Mouse (Mus musculus) layer of hippocampus, adult 2 months (tissue): ENCODE measurements around the gene Ahdc1. TPM values are rescaled to one million over a fixed set of nuclear protein-coding genes. Genes with fewer than 3 reads are reported as not detected.
A peak's percentile ranks its signal among the peaks of the same experiment; 100 is the strongest.

Source experiments
- DNase-seq, 2 experiments: peaks; one replicate each; pipeline ENCODE4 v3.0.0; 2022; ENCODE audit warnings: low spot score in 2 of 2
- H3K27ac ChIP-seq: fragments of 200-600 bp; 2 replicates; pipeline ENCODE4 v1.8.1; 2022
- H3K4me3 ChIP-seq: fragments of 200-600 bp; 2 replicates; pipeline ENCODE4 v1.8.1; 2022; ENCODE audit warnings: mild to moderate bottlenecking
- CTCF ChIP-seq: fragments of 200-600 bp; conservative IDR thresholded peaks from 2 replicates; pipeline ENCODE4 v1.8.1; 2022; ENCODE audit warnings: antibody characterized with exemption, mild to moderate bottlenecking, moderate library complexity
- total RNA-seq, 2 experiments: library from RNA; stranded (reverse); gene quantifications; 2 replicates each; pipeline ENCODE4 v1.2.3; 2021

Gene Ahdc1
- total RNA-seq, 2 experiments from 2014 or later: 108 to 113 TPM

GRCm38 (mm10) chr4:133058513-133059480 is 47.7 kb downstream of the Ahdc1 start:
- DNase-seq: no peak
- H3K4me3 ChIP-seq: no peak overlapping the region
- no peak for TF ChIP-seq CTCF
- H3K27ac ChIP-seq: peak overlapping the region; percentile 72; the same call in 1 of the 2 replicates

- TF ChIP-seq CTCF: no peak
- no peak for DNase-seq
- Histone ChIP-seq H3K27ac (no peak overlapping the region), H3K4me3 (no peak overlapping the region)
These were observed 49.6 kb downstream of the Ahdc1 start for GRCm38 (mm10) chr4:133060702-133061101.

GRCm38 (mm10) chr4:133061798-133062197 is 50.7 kb downstream of the Ahdc1 start:
- Histone ChIP-seq H3K4me3 (no peak overlapping the region), H3K27ac (no peak overlapping the region)
- no peak for TF ChIP-seq CTCF
- no peak for DNase-seq

- TF ChIP-seq CTCF: no peak
- no peak overlapping the region for H3K27ac ChIP-seq
- no peak for DNase-seq
- H3K4me3 ChIP-seq: no peak overlapping the region
These were observed 51.2 kb downstream of the Ahdc1 start for GRCm38 (mm10) chr4:133062286-133062685.

GRCm38 (mm10) chr4:133063203-133063602 is 52.1 kb downstream of the Ahdc1 start:
- Histone ChIP-seq H3K27ac (no peak overlapping the region), H3K4me3 (no peak overlapping the region)
- no peak for TF ChIP-seq CTCF

GRCm38 (mm10) chr4:133063799-133064198 is 52.7 kb downstream of the Ahdc1 start:
- H3K27ac ChIP-seq: no peak overlapping the region
- H3K4me3 ChIP-seq: no peak overlapping the region
- TF ChIP-seq CTCF: no peak
- no peak for DNase-seq

More at GRCm38 (mm10) chr4:133063203-133063602, 52.1 kb downstream of the Ahdc1 start:
- no peak for DNase-seq

GRCm38 (mm10) chr4:133064791-133065190 is 53.7 kb downstream of the Ahdc1 start:
- TF ChIP-seq CTCF: no peak
- no peak for DNase-seq
- Histone ChIP-seq H3K4me3 (no peak overlapping the region), H3K27ac (no peak overlapping the region)

GRCm38 (mm10) chr4:133065894-133066386 is 54.9 kb downstream of the Ahdc1 start:
- Histone ChIP-seq H3K27ac (no peak overlapping the region), H3K4me3 (no peak overlapping the region)
- TF ChIP-seq CTCF: peak; percentile 38
- no peak for DNase-seq

- DNase-seq: no peak
- no peak for TF ChIP-seq CTCF
- Histone ChIP-seq H3K27ac (peak overlapping the region; percentile 70), H3K4me3 (no peak overlapping the region)
These were observed 57.5 kb downstream of the Ahdc1 start for GRCm38 (mm10) chr4:133068400-133069138.

- no peak for DNase-seq
- Histone ChIP-seq H3K4me3 (no peak overlapping the region), H3K27ac (peak overlapping the region; percentile 70)
- no peak for TF ChIP-seq CTCF
These were observed 59.3 kb downstream of the Ahdc1 start for GRCm38 (mm10) chr4:133070388-133070787.

- no peak for DNase-seq
- no peak for TF ChIP-seq CTCF
- Histone ChIP-seq H3K27ac (peak overlapping the region; percentile 70), H3K4me3 (no peak overlapping the region)
These were observed 59.8 kb downstream of the Ahdc1 start for GRCm38 (mm10) chr4:133070821-133071372.

GRCm38 (mm10) chr4:133073192-133073591 is 62.1 kb downstream of the Ahdc1 start:
- no peak for DNase-seq
- no peak for TF ChIP-seq CTCF
- Histone ChIP-seq H3K4me3 (no peak overlapping the region), H3K27ac (peak overlapping the region; percentile 93)
